Mouse (Mus musculus) inflammation-experienced regulatory T-cells, adult 6 months (primary cell): ENCODE data around the gene Nars2. TPM values are rescaled to one million over a fixed set of nuclear protein-coding genes. Genes with fewer than 3 reads are reported as not detected.

Experiments
- ATAC-seq: one replicate; pipeline ENCODE4 v1.8.0; 2017
- polyA plus RNA-seq, 3 experiments: library from polyadenylated mRNA; unstranded; fragments of 100-300 nt; shearing (Covaris generic); gene quantifications; one replicate each; pipeline ENCODE4 v1.2.1; 2017

Nars2 gene
- polyA plus RNA-seq, 3 experiments from 2014 or later = 7.2 to 9.7 (median 7.7) TPM

DNA sequence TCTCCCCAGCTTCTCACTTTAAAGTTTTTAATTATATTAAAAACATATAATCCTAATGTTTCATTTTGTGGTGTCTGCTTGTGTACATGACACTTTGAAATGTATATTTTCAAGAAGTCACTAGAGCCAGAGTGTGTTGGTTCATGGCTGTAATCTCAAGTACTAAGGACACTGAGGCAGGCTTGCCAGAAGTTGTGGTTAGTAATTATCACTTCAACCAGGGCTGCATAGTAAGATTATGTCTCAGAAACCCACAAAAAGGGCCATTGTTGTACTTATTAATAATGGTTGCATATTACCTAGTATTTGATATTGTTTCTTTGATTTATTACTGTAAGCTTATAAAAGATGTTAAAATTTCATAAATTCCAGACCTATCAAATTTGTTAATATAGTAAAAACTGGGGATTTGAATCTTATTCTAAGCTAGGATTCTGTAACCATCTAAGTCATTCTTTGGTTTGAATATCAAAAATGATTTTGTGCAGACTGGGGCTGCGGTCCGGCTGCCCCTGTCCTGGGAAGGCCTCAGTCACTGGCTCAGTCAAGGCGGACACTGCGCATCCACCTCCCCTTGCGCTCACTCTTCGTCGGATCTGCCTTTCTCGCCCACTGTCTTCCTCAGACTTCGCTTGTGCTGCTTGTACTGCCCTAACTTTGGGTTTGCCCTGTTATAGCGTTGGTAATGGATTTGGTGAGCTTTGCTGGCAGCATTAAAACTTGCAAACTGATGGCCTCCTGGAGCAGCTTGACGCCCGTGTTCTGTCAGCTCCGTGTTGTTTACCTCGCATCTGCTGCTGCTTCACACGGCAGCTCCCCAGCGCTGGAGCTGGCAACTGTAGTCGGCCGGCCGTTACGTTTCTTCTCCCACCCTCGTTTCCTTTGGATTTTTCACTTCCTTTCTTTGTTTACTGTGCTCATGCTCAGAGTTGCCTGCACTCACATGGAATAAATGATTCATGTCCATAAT, 20.0 kb downstream of the Nars2 start:
- ATAC-seq = no peak

DNA sequence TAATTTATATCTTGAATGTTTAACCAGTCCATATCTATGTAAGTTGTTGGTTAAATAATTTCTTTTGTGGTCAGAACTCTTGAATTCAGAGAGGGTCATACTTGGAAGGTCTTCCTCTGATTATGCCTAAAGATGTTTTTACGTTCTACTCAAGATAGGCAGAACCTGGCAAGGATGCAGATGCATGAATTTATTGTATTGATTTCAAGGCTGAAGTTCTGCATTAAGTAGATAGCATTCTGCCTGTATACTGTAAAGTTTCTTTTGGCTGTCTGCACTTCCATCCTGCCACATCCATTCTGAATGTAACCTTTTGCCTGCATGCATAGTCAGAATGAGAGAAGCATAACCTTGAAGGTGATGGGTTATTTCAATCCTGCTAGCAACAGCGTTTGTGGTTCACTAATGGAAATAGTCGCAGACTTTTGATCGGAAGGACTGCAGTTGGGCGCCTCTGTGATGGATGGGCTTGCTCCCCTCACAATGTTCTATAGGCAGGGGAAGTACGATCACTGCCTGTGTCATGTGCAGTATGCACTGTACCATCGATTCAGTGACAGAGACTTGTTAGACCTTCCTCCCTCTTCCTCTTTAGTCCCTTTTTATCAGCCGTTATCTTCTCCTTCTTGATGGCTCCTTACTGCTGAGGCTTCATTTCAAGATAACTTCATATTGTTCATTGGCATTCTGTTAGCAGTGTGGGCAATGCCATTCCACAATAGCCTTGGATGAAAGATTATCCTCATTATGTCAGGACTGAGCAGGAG, 21.0 kb downstream of the Nars2 start:
- ATAC-seq = no peak

DNA sequence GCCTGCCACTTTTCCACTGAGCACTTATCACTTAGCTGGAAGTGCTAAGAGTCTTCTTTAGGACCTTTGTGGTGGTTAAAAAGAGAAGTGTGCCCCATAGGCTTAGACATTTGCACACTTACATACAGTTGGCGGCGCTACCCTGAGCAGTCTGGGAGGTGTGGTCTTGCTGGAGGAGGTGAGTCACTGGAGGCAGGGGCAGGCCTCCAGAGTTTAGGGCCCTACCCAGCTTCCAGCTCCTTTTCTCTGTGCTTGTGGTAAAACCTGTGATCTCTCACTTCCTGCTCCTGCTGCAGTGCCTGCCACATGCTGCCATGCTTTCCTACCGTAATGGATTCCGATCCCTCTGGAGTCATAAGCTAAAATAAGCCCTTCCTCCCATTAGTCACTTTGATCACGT, 24.6 kb downstream of the Nars2 start:
- no peak for ATAC-seq

DNA sequence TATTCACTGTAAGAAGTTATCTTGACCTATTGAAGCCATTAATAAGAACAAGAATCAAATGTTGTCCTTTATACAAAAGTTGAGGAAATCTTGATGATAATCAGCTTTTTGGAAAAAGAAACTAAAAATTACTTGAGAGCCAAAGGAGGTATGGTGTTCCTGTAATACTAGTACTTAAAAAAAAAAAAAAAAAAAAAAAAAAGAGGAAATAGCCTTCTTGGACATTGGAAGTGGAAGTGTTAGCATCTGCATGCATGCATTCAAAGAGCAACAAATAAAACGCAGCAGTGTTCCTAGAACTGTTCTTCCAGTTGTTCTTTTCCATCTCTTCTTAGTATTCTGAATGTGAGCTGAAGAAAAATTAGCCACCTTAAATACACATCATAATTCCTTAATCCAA, 25.9 kb downstream of the Nars2 start:
- ATAC-seq = no peak

DNA sequence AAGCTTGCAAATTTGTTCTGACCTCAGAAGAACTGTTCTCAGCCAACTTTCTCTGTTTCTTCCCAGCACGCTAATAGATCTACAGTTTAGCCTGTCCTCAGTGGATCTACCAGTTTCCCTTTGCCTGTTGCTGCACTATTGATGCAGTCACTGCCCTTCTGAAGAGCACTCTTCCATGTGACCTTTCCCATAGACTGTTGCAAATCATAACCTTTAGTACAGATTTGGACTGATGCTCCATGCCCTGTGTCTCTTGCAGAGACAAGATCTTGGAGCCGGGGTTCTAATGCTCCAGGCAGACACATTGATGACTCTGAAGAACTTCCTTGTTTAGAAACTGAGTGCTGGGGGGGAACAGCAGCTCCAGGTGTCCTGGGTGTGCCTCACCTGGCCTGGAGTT, 30.1 kb downstream of the Nars2 start:
- ATAC-seq = no peak

DNA sequence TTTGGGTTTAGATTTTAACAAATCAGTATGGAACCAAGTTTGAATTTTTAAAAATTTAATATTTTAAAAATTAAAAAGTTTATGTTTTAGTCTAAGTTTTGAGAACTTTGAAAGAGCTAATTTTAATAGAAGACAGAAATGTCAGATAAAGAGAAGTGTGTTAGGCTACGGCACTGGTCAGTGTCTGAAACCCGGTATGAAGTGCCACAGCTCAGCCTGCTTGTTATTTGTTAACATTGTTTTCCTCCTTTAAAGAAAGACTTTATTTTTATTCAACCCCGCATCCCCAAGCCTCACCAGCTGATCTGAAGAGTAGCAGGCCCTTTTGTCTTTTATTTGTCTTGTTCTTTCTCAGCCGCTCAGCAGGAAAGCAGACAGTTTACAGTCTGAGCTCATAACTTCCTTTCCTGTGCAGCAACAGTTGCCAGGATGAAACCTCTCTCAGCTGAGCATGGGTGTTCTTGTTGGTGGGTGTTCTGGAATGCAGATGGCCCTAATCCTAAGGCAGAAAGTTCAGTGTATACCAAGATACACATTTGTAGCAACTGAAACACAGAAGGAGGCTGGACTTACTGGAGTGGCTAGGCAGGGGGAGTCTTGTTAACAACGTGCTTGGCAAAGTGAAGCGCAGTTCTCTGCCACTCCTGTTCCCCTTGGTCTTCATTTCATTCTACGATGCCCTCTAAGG, 32.5 kb downstream of the Nars2 start:
- ATAC-seq = no peak

DNA sequence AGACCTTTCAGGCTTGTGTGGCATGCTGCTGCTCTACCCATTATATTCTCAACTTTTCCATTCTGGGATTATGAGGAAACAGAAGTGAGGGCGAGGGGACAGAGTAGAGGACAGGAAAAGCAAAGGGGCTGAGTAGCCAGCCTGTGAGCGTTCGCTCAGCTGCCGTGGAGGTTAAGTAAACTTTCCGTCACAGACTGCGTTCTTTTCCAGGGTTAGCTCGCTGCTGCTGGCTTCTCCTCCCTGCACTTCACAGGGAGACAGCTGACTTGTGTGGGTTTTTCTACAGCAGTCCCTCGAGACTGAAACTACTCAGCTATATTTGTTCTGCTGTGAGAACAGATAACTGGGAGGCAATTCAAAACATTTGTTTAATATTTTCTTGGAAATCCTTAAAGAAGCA, 34.5 kb downstream of the Nars2 start:
- no peak for ATAC-seq

DNA sequence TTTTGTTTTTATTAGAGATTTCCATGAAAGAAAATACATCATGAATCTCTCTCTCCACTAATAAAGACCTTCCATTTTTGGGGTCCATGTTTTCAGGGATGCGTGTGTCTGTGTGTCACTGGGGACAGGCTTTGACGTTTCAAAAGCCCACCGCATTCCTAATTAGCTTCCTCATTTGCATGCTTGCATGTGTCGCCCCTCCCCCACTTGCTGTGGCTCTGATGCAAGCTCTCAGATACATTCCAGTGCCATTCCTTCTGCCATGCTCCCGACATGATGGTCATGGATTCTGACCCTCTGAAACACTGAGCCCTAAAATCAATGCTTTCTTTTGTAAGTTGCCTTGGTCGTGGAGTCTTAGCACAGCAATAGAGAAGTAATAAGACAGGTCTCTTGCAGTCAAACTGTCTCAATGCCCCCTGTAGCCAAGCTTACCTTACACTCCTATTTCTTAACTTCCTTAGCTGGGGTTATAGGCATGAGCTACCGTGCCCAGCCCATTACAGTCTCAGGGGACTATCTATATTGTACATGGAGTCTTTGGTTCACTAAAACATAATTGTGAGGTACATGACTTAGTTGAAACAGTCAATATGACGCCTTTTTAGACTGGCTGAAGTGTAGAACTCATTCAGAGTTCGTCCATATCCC, 35.6 kb downstream of the Nars2 start:
- ATAC-seq = no peak

DNA sequence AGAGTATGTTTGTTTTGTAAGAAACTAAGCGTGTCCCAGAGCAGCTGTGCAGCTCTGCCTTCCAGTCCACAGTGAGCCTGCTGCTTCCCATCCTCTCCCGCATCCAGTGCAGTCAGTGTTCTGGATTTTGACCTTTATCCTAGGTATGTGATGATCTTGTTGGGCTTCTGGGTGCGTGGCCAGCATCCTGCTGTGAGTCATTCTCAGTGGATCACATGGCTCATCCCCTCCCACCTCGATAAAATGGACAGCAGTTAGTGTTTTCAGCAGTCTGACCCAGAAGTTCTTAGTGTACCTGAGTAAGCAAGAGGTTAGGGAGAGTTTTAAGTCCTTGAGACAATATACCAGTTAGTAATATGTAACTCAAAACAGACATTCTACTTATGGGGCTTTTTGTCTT, 36.4 kb downstream of the Nars2 start:
- no peak for ATAC-seq

DNA sequence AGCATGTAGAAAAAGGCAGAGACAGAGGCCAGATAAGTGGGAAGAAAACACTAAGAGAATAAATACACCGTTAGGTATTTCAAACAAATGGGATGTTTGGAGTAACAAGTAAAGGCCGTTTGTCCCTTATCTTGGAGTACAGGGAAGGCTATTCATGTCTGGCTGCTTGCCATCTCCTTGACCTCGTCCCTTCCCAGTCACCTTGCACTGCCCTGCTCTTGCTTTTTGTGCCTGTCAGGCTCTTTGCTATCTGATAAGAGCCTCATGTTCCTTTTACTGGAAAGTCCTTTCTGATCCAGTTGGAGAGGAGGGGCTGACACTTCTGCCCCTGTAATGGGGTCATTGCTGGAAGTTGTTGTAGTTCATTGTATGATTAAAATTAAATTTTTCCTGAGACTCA, 61.7 kb downstream of the Nars2 start:
- no peak for ATAC-seq

DNA sequence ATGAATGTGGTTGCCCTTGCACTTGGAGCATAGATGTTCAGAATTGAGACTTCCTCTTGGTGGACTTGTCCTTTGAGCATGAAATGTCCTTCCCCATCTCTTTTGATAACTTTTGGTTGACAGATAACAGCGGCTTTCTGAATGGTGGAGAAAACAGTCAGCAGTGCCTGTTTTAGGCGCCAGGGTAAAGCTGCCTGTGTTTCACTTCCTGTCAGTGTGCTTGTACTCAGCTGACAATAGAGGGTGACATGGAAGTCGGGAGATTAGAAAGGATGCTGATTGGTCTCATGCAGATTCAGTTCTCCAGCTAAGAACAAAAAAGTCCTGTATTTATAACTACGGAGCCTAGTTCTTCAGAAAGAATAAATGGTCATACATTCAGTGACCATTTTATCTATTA, 66.7 kb downstream of the Nars2 start:
- peak; percentile 35 for ATAC-seq

DNA sequence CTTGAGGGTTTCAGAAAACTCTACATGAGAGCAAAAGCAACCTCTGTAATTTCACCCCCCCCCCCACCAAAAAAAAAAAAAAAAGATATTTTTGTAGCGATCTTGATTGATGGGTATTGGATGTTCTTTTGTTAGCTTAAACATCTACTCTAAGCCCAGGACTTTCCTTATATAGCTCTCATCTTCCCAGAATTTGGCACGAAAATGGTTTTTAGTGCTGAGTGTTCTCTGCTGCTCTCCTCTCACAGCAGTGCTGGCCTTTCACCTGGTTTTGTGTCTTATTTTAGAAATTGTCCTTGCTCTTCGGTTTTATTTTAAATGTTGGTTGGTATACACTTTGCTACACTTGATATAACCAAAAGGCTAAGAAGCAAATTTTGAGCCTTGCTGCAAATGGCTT, 67.1 kb downstream of the Nars2 start:
- ATAC-seq = no peak

DNA sequence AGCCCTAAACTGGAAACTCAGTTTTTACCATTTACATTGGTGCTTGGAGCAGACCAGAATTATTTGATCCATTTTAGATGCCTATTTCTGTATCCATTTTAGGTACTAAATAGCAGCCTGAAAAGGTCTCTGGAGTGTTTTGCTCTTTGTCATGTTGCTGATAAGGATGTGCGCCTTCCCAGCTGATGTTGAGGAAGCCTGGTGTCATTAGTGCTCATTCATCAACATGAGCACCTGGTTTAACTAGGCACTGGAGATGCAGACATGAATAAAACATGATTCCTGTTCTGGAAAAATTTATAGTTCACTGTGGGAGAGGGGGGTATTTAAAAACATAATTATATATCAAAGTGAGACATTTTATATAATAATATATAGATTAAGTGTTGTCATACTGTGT, 68.0 kb downstream of the Nars2 start:
- no peak for ATAC-seq

DNA sequence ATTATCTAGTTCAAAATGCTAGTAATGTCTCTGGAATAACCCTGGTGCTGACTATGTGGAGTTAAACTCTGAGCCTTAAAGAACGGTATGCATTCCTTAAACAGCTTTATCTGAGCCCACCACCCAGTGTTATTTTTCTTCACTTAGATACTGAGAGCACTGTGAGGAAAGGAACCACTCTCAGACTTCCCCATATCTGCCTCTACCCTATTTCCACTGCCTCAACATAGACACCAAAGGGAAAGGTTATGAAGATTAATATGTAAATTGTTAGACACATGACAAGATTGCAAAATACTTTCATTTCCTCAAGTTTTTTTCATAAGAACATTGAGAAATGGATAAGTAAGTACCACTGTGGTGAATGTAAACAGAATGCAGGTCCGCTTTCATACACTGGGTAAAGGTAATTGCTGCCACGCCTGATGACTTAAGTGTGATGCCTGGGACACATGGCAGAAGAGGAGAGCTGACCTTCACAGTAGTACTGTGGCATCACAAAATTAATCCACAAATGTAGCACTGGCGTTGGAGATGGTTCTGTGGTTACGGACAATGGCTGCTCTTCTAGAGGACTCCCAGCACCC, 75.6 kb downstream of the Nars2 start:
- ATAC-seq = no peak

DNA sequence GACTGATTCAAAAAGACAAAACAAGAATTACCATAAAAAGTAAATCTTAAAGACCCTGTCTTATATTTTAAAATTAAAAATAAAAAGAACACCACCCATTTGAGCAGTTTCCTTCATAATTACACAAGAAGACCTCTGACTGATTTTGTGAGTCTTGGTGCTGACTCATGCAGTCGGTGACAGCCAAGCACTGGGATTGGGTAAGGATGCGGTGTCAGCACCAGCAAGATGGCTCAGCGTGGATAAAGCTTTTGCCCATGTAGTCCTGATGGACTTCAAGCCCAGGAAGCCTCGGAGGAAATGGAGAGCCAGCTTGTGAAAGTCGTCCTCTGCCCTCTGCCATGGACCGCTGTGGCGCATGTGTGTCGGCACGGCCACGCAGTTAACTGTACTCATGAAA, 77.8 kb downstream of the Nars2 start:
- ATAC-seq = no peak

DNA sequence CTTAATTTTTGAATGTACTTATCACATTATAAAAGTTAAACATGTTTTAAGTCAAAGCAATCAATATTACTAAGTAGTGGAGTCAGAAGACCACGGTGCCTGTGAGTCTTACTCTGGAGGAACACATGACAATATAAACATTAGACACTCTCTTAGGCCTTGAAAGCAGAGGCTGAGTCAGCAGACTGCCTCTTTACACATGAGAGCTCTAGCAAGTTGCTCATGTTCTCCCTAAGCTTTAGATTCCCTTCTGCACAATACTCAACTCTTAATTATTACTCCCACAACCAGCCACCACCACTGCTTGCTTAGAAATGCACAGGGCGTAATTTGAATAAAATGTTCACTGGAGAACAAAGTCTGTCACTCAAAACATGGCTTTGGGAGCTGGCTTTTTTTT, 81.1 kb downstream of the Nars2 start:
- ATAC-seq = no peak

DNA sequence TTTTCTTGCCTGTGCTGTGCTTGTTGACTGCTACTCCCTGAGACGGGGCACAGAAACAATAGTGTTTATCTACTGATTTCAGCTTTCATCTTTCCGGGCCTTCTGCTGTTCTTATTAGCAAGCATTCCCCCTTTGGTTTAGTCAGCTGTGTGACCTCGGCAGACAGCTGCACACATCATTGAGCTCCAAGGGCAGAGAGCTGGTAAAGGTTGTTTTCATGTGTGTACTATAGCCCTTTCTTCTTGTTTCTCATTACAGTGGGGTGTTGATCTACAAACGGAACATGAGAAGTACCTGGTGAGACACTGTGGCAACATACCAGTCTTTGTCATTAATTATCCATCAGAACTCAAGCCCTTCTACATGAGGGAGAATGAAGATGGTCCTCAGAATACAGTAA, 88.3 kb downstream of the Nars2 start:
- ATAC-seq = no peak

DNA sequence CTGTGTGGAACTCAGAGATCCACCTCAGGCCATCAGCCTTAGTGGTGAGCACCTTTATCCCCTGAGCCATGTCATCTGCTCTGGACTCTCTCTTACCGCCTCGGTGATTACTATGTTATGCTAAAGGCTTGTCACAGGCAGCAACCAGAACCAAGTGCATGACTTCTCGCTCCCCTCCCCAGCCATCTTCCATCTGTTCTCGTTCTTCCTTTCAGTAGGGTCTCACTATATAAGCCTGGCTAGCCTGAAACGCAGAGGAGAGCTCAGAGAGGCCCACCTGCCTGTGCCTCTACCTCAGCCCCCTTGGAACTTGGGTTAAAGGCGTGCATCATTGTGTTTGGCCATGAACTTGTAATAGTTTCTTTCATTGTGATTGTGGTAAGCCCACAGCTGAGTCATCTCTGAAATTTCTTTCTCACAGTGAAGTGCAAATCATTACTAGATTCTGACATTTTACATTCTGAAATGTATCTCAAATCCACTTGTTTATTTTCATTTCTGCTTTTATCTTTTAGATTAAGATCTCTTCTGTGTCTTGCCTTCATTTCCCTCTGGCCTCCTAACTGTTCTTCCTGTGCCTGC, 90.7 kb downstream of the Nars2 start:
- peak; percentile 41 for ATAC-seq

DNA sequence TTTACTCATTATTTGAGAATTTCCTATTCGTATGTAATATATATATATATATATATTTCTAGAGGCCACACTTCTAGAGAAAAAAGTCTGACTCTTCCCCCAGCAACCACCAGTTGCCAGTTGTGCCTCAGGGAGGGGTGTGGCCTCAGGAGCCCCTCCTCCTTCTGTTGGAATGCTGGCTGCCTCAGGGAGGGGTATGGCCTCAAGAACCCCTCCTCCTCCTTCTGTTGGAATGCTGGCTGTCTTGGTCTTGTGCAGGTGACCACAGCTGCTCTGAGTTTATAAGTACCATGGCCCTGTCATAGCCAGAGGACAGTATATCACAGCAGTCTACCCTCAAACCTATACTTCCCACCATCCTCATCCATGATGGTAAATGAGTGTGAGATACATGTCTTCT, 91.7 kb downstream of the Nars2 start:
- ATAC-seq = no peak

DNA sequence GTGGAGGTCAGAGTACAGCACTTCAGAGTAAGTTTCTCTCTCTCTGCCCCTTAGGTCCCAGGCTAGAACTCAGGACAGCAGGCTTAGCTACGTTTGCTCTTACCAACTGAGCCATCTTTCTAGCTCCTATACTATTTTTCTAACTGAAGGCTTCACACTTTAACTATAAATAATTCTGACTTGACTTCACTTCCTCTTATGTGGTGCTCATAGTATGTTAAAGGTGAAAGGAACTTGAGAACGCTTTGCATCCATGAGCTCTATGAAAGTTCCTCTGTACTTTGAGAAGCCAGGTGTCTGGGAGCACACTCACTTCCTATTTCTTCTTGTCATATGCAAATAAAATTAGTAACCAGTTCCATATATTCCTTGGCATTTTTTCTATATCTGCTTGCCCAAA, 109.7 kb downstream of the Nars2 start:
- ATAC-seq = no peak

DNA sequence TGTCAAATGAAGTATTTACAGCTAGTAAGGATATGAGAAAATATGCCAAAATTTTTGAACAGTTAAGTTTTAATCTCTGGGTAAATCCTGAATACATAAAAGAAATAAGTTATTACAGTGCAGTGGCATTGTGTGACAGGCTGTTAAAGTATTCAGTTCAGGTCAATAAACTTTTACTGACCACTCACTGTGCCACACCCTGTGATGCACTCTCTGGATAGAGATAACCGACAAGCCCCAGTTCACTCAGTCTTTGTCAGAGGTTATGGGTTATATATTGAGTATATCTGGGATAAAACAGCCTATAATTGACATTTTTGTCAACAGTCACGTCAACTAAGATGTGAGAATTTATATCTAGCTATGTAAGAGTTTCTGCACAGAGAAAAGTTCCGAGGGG, 120.2 kb downstream of the Nars2 start:
- no peak for ATAC-seq

DNA sequence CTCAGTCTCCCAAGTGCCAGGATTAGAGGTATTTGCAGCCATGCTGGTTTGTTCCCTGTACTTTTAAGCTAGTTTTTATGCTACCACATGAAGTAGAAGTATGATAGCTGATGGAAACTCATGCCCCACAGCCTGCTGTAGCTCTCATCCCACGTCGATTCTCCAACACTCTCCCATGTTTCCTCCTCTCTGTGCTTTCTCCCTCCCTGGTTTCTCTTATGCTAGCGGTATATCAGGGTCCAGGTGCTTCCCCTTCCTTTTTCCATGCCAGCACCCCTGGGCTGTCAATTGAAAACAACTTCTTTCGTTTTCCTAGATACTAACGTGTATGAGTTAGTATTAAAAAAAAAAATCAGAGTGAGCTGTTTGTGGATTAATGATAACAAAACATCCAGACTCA, 120.8 kb downstream of the Nars2 start:
- ATAC-seq = no peak
